Mouse (Mus musculus) natural killer cell, adult 2 months (primary cell): Measurements from ENCODE around the gene Tmem254c.
"Not testable (repeated sequence)": the region's sequence is repeated elsewhere in the genome, so short reads cannot be mapped to it uniquely, and the experiment has no call there.

Source experiments
- DNase-seq, 2 experiments: peaks; one replicate each; pipeline ENCODE4 v3.0.0; 2022; ENCODE audit warnings: low spot score in 2 of 2

Tmem254c gene

DNA sequence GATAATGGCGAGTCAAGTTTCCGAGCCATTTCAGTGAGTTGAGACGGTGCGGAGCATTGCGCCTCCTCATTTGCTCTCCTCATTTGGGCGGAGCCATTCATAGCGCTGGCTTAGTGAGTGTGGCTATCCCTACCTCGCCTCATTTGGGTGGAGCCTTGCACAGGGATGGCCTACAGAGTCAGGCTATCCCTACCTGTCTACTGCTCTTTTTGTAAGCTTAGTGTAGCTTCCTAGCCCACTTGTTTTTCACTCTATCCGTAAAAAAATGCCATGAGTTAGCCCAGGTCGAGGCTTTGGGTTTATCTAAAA lies at the start of gene Tmem254c:
Gene Tmem254c (minus strand): TSS at position 31 of the 309 bp plus-strand sequence.
- not testable (repeated sequence) for DNase-seq

GRCm38 (mm10) chr14:26097622-26098021 lies 30.5 kb upstream of the Tmem254c start:
- not testable (repeated sequence) for DNase-seq

DNA sequence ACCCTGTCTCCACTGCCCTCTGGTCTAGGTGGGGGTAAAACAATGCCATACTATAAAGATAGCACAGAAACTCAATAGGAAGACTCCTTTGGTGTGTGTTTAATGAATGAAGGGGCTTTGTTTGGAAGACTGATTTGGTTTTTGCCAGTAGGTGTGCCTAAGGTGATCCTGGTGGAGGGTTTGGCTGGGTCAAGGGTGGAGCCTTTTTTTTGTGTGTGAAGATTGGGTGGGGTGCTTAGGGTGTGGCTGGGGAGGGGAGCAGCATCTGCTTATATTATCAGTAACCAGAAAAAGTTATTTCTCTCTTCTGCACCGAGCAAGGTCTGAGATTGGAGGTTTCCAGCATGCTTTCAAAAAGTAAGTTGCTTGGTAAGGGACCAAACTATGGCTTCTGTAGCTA lies 14.8 kb upstream of the Tmem254c start, which contains the start of gene Cphx3:
Gene Cphx3 (plus strand): TSS at position 301 of the 400 bp plus-strand sequence.
- not testable (repeated sequence) for DNase-seq

- not testable (repeated sequence) for DNase-seq
These were observed 14.1 kb upstream of the Tmem254c start, which contains the start of gene Cphx2 for GRCm38 (mm10) chr14:26081216-26081615. Cphx2 (plus strand) TSS chr14:26081516.

- not testable (repeated sequence) for DNase-seq
These were observed 9.7 kb upstream of the Tmem254c start for GRCm38 (mm10) chr14:26076620-26077390.

GRCm38 (mm10) chr14:26066574-26067324 lies 406 bp downstream of the Tmem254c start:
- not testable (repeated sequence) for DNase-seq

GRCm38 (mm10) chr14:26059362-26059761 lies 7.8 kb downstream of the Tmem254c start:
- DNase-seq: not testable (repeated sequence)

GRCm38 (mm10) chr14:26058184-26058583 lies 9.0 kb downstream of the Tmem254c start:
- DNase-seq: not testable (repeated sequence)

GRCm38 (mm10) chr14:26048767-26049166 lies 18.4 kb downstream of the Tmem254c start:
- not testable (repeated sequence) for DNase-seq

DNA sequence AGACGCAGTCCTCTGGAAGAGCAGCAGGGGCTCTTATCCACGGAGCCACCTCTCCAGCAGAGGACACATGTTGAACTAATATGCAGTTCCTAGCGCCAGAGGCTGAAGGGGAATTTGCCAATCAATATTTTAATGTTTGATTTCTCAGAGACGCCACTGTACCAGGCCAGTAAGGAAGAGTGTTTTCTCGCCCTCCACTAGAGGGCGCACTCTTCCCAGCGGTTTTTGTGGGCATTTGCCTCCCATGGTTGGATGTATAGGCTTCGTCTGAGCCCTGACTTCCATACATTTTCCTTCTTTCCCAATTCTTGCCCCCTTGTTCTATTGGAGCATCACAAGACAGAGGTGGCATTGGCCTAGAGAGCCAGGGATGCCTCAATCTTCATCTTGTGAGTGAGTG lies 20.1 kb downstream of the Tmem254c start:
- not testable (repeated sequence) for DNase-seq

GRCm38 (mm10) chr14:26045007-26045406 lies 22.1 kb downstream of the Tmem254c start:
- not testable (repeated sequence) for DNase-seq

GRCm38 (mm10) chr14:26042611-26043010 lies 24.5 kb downstream of the Tmem254c start, which contains the start of gene Gm9780:
Gm9780 (minus strand) TSS chr14:26042711.
- not testable (repeated sequence) for DNase-seq

DNA sequence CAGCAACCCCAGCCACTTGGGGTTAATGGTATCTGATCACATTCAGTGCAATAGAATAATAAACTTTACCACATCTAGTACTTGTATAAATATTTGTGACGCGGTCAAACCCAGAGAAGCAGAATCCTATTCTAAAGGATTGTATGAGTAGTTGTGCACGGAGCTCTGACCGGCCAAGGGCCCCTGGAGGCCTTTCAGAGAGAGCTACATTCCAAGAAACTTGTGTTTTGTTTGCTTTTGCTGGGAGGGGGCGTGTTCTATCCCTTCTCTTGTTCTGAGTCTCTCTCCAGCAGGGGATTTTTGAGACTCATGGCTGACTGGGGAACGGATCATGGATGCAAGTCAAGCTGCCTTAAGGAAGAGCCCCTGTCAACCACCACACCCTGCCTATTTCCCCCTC lies 31.7 kb downstream of the Tmem254c start:
- DNase-seq: not testable (repeated sequence)

DNA sequence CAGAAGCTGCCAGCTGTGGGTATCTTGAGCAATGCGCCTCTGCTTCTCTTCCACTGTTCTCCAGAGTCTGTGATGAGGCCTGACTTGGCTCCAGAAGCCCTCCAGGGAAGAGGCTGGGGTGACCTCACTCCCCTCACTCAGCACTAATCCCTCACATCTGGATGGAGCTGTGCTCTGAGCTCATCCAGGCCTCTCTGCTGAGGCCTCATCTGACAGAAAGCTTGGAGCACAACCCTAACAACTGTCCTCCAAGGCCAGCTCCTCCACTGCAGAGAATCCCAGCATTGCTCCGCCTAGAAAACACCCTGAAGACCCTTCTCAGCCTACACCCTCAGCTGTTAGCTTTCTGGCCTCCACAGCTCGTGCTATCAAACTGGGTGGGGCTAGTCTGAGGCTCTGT lies 32.8 kb downstream of the Tmem254c start:
- not testable (repeated sequence) for DNase-seq

- DNase-seq: not testable (repeated sequence)
These were observed 41.5 kb downstream of the Tmem254c start for GRCm38 (mm10) chr14:26025653-26026052.

- DNase-seq: not testable (repeated sequence)
These were observed 44.3 kb downstream of the Tmem254c start for GRCm38 (mm10) chr14:26022831-26023230.

DNA sequence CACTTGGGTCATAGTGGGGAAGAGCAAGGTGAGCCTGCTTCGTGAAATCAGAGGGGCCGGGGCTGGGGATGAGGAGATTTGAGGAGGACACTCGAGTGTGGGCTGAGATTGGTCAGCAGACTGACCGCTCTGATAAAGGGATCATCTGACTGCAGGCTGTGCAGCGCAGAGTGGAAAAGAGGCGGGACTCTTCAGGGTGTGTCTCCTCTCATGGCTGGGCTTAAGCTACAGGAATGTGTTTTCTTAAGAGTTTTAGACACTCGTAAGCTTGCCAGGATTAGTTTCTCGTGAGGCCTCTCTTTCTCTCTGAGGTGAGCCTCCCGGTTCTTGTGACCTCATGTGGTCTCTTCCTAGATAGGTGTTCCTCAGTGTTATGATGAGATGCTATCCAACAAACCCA lies 45.6 kb downstream of the Tmem254c start:
- DNase-seq: not testable (repeated sequence)

DNA sequence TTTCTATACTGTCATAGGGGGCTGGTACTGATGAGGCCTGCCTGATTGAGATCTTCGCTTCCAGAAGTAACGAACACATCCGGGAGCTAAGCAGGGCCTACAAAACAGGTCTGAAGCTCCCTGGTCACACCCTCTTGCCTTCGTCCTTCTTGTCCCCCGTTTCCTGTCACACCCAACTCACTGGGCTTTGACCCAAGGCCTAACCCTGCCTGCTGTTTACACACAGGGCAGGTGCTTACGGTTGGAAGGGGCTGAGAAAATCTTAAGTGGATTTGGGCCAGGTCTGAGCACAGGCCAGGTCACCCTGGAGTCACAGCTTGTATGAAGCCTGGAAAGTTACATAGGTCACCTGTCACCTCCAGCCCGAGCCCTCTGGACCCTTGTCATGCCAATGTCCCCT lies 50.7 kb downstream of the Tmem254c start:
- not testable (repeated sequence) for DNase-seq
